Mouse (Mus musculus): ENCODE measurements at regions not wholly inside any gene's neighbourhood (a gene's known extent, or its start where the extent isn't known, plus 50 kb on each side); places are given as distances from the start of the nearest gene placed in this dataset.
"Not testable (repeated sequence)": the region's sequence is repeated elsewhere in the genome, so short reads cannot be mapped to it uniquely, and the experiment has no call there.

DNA sequence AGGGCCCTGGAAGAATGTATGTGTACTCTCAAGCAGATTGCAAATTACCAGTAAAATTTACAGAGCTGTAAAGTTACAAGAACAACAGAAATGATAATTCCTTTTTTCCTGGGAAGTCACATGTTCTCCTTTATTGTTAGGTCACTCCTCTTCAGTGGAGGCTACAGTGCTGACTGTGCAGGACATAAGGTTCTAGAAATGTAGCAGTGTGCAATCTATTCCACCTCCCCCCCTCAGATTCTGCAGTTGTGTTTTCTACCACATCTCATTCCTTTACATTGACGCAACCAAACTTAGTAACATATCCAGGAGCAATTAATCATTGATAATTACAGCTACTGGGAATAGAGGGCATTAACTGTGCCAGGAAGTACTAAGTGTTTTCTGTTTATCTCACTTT is 385.3 kb upstream of the Tnc start:
- ATAC-seq (ENCODE audit: insufficient number of reproducible peaks, low FRiP score, low TSS enrichment, low read depth) = no peak
- H3K4me3 ChIP-seq (replicated peaks) = no peak overlapping the region
- 0 out of 2 replicates have a peak, but pooled peaks cover under 1% of the 10 kb centered on the region for H3K4me1 ChIP-seq
- H3K27ac ChIP-seq (replicated peaks) = no peak overlapping the region
- no peaks in the 10 kb centered on the region for H3K27me3 ChIP-seq
- H3K4me2 ChIP-seq (replicated peaks) = no peak overlapping the region
- 81% methylated on average over 1 of the region's 1 CpGs for WGBS
- no peaks in the 10 kb centered on the region for H3K36me3 ChIP-seq
- no peak overlapping the region for H3K9ac ChIP-seq
- no peaks in the 10 kb centered on the region for H3K9me3 ChIP-seq (replicated peaks)

DNA sequence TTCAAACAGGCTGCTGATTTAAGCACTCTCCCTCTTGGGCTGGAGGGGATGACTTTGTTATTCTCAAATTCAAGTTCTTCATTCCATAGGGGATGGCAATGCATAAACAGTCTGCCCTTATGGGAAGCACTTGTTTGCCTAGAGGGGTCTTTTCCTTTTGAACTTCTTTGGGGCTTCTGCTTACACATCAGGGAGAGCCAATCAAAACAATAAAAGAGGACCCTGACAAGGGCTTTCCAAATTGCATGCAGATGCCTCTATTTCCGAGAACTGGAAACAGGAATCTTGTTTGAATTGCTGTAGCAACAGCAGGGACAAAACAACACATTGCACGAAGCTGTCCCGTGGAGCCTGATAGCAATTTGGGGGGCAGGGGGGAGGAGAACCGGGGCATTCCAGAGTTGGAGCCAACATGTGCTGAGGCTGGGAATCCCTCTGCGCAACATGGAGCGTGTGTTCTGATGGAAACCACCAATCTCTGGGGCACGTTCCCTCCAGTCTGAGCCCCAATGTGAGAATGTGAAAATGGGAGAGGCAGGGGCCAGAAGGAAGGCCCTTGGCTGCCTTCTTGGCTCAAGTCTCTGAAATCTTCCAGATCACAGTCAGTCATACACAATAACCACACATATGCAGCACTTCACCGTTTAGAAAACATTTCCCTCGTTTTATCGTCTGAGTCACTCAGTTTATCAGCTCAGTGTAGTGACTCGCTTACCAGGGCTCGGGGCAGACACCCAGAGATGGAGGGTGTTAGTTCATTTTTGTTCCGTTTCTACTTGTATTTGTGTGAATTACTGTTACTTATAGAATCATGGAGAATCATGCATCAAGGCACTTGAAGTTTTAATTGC is 391.2 kb upstream of the Tnc start:
- no peaks in the 10 kb centered on the region for H3K9me3 ChIP-seq (replicated peaks)
- 0 out of 2 replicates have a peak overlapping the region, but pooled peaks have one; percentile 21 for H3K4me2 ChIP-seq (replicated peaks)
- H3K36me3 ChIP-seq = no peaks in the 10 kb centered on the region
- no peak overlapping the region for H3K4me3 ChIP-seq (replicated peaks)
- H3K9ac ChIP-seq = no peak overlapping the region
- peak overlapping the region; percentile 78 for H3K27ac ChIP-seq (replicated peaks)
- peaks cover 13% of the 10 kb centered on the region for H3K4me1 ChIP-seq
- WGBS = 19% methylated on average over 13 of the region's 13 CpGs
- peak; percentile 86 for ATAC-seq (ENCODE audit: insufficient number of reproducible peaks, low FRiP score, low TSS enrichment, low read depth)
- no peaks in the 10 kb centered on the region for H3K27me3 ChIP-seq

DNA sequence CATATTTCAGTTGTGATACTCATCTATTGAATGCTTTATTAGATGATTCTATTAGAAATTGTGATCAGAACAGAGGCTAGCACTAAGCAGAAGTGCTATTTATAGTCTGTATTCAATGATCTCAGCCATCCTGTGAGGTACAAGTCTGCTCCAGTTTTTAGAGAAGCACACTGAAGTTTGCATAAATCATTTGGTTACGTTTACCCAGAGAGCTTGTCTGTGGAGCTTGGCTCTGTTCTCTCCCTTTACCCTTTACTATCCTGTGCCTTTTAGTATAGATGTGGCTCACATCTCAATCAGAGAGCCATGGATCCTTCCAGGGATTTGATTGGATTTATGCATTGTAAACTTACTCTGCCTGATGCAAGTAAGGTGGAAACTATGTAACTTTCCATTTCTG is 404.6 kb upstream of the Tnc start:
- no peak for ATAC-seq (ENCODE audit: insufficient number of reproducible peaks, low FRiP score, low TSS enrichment, low read depth)
- 31% methylated on average over 1 of the region's 1 CpGs for WGBS
- Histone ChIP-seq H3K27ac (replicated peaks) (peak overlapping the region; percentile 51; the same call in 1 of the 2 replicates), H3K4me2 (replicated peaks) (no peak overlapping the region), H3K4me1 (no peaks in the 10 kb centered on the region), H3K27me3 (no peaks in the 10 kb centered on the region), H3K4me3 (replicated peaks) (no peak overlapping the region), H3K9me3 (replicated peaks) (no peaks in the 10 kb centered on the region), H3K9ac (no peak overlapping the region), H3K36me3 (no peaks in the 10 kb centered on the region)

DNA sequence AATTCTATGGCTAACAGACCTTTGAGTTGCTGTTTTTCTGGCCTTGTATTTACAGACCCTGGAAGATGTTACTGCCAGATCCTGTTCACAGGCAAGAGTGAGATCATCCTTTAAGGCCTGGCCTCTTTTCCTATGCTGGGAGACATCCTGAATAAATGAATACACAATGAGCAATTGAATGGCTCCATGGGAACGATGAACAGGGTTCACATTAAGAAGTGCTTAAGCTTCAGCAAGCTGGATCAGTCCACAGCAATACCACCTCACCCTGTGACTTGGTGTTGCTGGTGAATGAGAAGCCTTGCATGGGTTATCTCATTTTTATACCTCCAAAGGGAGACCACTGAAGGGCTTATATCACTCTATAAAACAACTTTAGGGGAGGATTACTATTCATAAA is 405.1 kb upstream of the Tnc start:
- Histone ChIP-seq H3K9ac (no peak overlapping the region), H3K4me1 (no peaks in the 10 kb centered on the region), H3K27ac (replicated peaks) (peak overlapping the region; percentile 51; the same call in 1 of the 2 replicates), H3K4me3 (replicated peaks) (no peak overlapping the region), H3K9me3 (replicated peaks) (no peaks in the 10 kb centered on the region), H3K4me2 (replicated peaks) (no peak overlapping the region), H3K27me3 (no peaks in the 10 kb centered on the region), H3K36me3 (no peaks in the 10 kb centered on the region)
- WGBS = 48% methylated on average over 1 of the region's 1 CpGs
- no peak for ATAC-seq (ENCODE audit: insufficient number of reproducible peaks, low FRiP score, low TSS enrichment, low read depth)

DNA sequence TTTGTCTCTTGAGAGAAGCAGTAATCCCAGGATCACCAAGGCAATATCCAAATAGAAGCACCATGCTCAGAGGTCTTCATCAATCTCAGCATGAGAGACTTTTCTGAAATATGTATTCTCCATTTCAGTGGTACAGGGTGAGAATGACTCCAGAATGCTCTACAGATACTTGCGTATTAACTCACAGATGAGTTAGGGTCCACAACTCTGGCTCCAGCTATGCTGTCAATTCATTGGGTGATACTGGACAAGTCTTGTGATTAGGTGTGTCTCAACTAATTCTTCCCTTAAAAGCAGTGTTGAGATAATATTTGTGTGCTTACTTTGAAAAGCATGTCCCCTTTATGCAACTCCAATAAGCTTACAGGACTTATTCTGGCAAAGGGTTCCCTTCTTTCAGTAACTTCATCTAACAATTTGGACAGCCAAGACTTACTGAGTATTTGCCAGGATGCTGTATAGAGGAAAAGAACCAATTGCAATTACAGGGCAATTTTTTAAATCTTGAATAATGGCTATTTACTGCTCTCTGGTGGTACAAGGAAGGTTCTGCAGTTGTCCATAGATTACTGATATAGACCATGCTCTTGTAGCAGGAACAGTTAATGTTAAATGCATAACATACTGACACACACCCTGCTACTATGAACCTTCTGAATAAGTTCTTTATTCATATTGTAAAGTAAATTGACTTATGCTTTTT is 445.6 kb upstream of the Tnc start:
- H3K36me3 ChIP-seq = no peaks in the 10 kb centered on the region
- ATAC-seq (ENCODE audit: insufficient number of reproducible peaks, low FRiP score, low TSS enrichment, low read depth) = no peak
- H3K27ac ChIP-seq (replicated peaks) = no peak overlapping the region
- no peak overlapping the region for H3K9ac ChIP-seq
- H3K4me3 ChIP-seq (replicated peaks) = no peak overlapping the region
- H3K4me1 ChIP-seq = no peaks in the 10 kb centered on the region
- WGBS = 88% methylated on average over 1 of the region's 1 CpGs
- H3K27me3 ChIP-seq = no peaks in the 10 kb centered on the region
- no peak overlapping the region for H3K4me2 ChIP-seq (replicated peaks)
- H3K9me3 ChIP-seq (replicated peaks) = no peaks in the 10 kb centered on the region

DNA sequence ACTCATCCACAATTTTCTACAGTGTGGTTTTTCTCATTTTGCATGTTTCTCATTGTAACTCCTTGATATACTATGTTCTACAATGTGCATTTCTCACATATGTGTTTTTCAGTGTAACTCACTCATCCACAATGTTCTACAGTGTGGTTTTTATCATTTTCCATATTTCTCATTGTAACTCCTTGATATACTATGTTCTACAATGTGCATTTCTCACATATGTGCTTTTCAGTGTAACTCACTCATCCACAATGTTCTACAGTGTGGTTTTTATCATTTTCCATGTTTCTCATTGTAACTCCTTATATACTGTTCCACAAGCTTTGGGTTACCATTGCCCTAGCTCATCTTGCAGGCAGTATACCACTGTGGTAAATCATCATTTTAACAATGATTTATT is 450.9 kb upstream of the Tnc start:
- not testable (repeated sequence) for H3K36me3 ChIP-seq; H3K4me1 ChIP-seq; H3K4me3 ChIP-seq (replicated peaks); H3K27ac ChIP-seq (replicated peaks); H3K9ac ChIP-seq; H3K27me3 ChIP-seq; H3K9me3 ChIP-seq (replicated peaks); H3K4me2 ChIP-seq (replicated peaks)
- ATAC-seq (ENCODE audit: insufficient number of reproducible peaks, low FRiP score, low TSS enrichment, low read depth) = peak; percentile 92

DNA sequence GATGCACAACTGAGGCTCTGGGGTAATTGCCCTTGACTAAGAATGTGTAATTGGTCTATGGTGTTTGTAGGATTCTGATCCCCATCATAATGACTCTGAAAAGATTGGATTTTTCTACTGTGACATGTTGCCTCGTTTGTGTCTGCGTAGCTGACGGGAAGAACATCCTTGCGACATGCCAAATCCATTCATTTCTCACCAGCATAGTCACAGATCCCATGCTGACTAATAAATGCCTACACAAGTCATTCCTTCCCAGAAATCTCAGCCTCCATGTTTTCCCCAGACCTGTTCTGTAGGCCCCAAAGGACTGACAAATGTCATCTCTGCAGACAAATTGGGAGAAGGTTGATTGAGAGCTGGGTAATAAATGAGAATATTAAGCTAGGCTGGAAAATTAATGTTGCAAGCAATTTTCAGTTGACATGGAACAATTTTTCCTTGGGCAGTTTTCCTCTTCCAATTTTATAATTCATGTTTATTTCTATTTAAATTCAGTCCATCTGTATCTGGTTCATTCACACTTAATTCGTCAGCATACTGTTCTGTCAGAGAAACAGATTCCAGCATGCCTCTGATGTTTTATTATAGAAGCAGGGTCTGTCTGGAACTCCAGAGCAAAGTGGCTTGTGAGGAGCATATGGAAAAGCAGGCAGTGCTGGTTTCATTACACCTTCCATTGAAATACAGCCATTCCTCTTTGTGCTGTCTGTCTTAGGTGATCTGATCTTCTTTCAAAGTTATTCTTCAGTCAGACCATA is 454.0 kb upstream of the Tnc start:
- ATAC-seq (ENCODE audit: insufficient number of reproducible peaks, low FRiP score, low TSS enrichment, low read depth) = no peak
- Histone ChIP-seq H3K4me3 (replicated peaks) (no peak overlapping the region), H3K27me3 (no peaks in the 10 kb centered on the region), H3K9me3 (replicated peaks) (no peaks in the 10 kb centered on the region), H3K27ac (replicated peaks) (no peak overlapping the region), H3K36me3 (no peaks in the 10 kb centered on the region), H3K4me1 (peaks cover 4% of the 10 kb centered on the region; the same call in 1 of the 2 replicates), H3K4me2 (replicated peaks) (no peak overlapping the region), H3K9ac (no peak overlapping the region)
- whole genome bisulfite sequencing = 48% methylated on average over 5 of the region's 5 CpGs

DNA sequence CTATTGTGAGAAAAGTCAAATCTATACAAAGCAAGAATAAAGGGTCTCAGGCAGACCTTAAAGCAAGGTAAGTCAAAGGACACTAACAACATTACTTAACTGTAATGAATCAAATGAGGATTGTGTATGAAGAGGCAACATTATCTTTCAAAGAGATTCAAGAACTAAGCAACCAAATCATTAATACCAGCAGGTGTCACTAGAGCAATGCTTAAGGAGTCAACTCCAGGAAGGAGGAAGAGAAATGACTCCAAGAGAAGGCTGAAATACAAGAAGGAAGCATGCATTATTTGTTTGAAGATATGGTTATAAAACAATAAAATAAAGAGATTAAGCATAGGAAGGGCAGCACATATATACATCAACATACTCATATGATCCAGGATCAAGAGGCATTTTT is 475.1 kb upstream of the Tnc start:
- Histone ChIP-seq H3K4me1 (no peaks in the 10 kb centered on the region), H3K4me3 (replicated peaks) (no peak overlapping the region), H3K27me3 (no peaks in the 10 kb centered on the region), H3K9me3 (replicated peaks) (no peaks in the 10 kb centered on the region), H3K9ac (no peak overlapping the region), H3K36me3 (no peaks in the 10 kb centered on the region), H3K27ac (replicated peaks) (no peak overlapping the region), H3K4me2 (replicated peaks) (no peak overlapping the region)
- ATAC-seq (ENCODE audit: insufficient number of reproducible peaks, low FRiP score, low TSS enrichment, low read depth) = no peak

DNA sequence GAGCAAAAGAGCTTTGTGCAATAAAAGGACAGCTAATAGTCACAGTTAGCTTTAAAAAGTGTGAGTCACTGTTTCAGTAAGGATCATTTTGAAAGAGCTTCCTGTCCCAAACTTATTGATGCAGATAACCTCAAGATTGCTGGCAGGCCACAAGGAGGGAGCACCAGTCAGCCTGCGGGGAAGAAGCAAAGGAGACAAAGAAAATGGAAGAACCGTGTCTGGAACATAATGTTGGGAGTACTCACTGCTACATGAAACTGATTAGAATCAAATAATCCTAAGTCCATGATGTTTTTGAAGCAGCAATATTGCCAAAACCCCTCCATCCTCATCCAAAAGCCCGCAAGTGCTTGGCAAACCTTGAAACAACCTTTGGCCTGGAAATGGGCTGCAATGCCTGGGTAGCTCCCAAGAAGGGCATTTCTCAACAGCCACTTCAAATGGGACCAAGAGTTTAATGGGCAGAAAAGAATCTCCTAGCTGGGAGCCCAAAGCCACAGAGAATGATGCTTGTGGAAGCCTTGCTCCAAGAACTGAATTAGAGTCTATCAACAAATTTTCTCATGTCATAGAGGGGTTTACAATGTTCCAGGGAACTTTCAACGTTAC is 481.0 kb upstream of the Tnc start:
- no peak for ATAC-seq (ENCODE audit: insufficient number of reproducible peaks, low FRiP score, low TSS enrichment, low read depth)
- 77% methylated on average over 4 of the region's 4 CpGs for WGBS
- H3K36me3 ChIP-seq = no peaks in the 10 kb centered on the region

DNA sequence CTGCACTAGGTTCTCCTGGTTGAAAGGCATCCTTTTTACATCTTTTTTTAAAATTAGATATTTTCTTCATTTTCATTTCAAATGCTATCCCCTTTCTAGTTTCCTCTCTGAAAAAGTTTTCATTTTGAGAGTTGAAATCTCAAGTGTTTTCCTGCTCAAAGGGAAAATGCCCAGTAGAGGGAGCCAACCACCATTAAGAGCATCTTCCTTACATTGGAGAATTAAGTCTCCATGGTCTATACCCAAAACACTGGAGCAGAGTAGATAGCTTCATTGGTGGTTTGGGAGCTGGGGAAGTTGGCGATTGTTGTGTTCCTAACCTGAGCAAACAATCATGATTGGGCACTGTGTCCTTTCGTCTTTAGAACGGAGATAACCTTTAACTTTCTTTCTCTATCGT is 483.8 kb upstream of the Tnc start:
- Histone ChIP-seq H3K4me1 (0 out of 2 replicates have a peak, but pooled peaks cover 2% of the 10 kb centered on the region), H3K4me2 (replicated peaks) (no peak overlapping the region), H3K9me3 (replicated peaks) (no peaks in the 10 kb centered on the region), H3K27me3 (no peaks in the 10 kb centered on the region), H3K36me3 (no peaks in the 10 kb centered on the region), H3K4me3 (replicated peaks) (no peak overlapping the region), H3K27ac (replicated peaks) (no peak overlapping the region), H3K9ac (no peak overlapping the region)
- 69% methylated on average over 4 of the region's 4 CpGs for WGBS
- no peak for ATAC-seq (ENCODE audit: insufficient number of reproducible peaks, low FRiP score, low TSS enrichment, low read depth)

More for the DNA sequence above, 481.0 kb upstream of the Tnc start:
- H3K9me3 ChIP-seq (replicated peaks) = no peaks in the 10 kb centered on the region
- no peak overlapping the region for H3K4me3 ChIP-seq (replicated peaks)
- H3K4me2 ChIP-seq (replicated peaks) = no peak overlapping the region
- H3K4me1 ChIP-seq = no peaks in the 10 kb centered on the region
- no peak overlapping the region for H3K27ac ChIP-seq (replicated peaks)
- H3K9ac ChIP-seq = no peak overlapping the region
- H3K27me3 ChIP-seq = no peaks in the 10 kb centered on the region

DNA sequence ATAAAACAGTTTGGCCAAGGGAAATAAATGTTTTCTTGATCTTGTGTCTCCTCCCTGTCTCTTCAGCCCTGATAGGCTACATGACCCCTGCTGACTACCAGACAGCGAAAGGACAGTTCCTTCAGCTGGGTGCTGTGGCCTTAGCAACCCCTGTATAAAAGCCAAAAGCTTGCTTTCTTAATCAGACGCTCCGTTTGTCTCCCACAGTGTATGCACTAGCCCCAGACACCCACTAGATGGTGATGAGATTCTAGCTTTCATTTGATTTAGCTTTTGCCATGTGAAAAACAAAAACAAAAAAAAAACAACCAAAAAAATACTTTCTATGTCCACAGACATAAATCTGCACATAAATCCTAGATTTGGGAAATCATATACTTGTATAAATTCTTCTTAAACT is 486.2 kb upstream of the Tnc start:
- Histone ChIP-seq H3K4me3 (replicated peaks) (no peak overlapping the region), H3K4me1 (0 out of 2 replicates have a peak, but pooled peaks cover 9% of the 10 kb centered on the region), H3K9ac (no peak overlapping the region), H3K36me3 (no peaks in the 10 kb centered on the region), H3K9me3 (replicated peaks) (no peaks in the 10 kb centered on the region), H3K27me3 (no peaks in the 10 kb centered on the region), H3K4me2 (replicated peaks) (no peak overlapping the region), H3K27ac (replicated peaks) (no peak overlapping the region)
- ATAC-seq (ENCODE audit: insufficient number of reproducible peaks, low FRiP score, low TSS enrichment, low read depth) = no peak
- 29% methylated on average over 3 of the region's 3 CpGs for WGBS
